Mouse (Mus musculus) megakaryocyte, embryonic 14.5 days (primary cell): ENCODE results near the gene Sox5. TPM values are rescaled to one million over a fixed set of nuclear protein-coding genes. Genes with fewer than 3 reads are reported as not detected.

ENCODE experiments used
- H3K27me3 ChIP-seq: replicated peaks from 2 replicates; pipeline ENCODE3; 2012; ENCODE audit warnings: inconsistent platforms
- H3K36me3 ChIP-seq: replicated peaks from 2 replicates; pipeline ENCODE3; 2012; ENCODE audit warnings: low read length, inconsistent platforms, mixed read lengths
- H3K4me1 ChIP-seq: 2 replicates; pipeline ENCODE4 v1.6.1; 2012; ENCODE audit warnings: inconsistent platforms
- H3K4me3 ChIP-seq: replicated peaks from 2 replicates; pipeline ENCODE3; 2012; ENCODE audit warnings: moderate library complexity, mild to moderate bottlenecking, inconsistent platforms
- H3K9me3 ChIP-seq: 2 replicates; pipeline ENCODE4 v1.6.1; 2012; ENCODE audit warnings: inconsistent platforms
- FLI1 ChIP-seq: IDR thresholded peaks from 2 replicates; pipeline ENCODE4 v1.6.1; 2012; ENCODE audit warnings: low read length, inconsistent platforms, mixed read lengths
- GATA1 ChIP-seq: IDR thresholded peaks from 3 replicates; pipeline ENCODE4 v1.6.1; 2012; ENCODE audit warnings: mixed read lengths, low read length, inconsistent platforms, borderline replicate concordance
- polyA plus RNA-seq: library from polyadenylated mRNA; stranded (reverse); fragments of >175 nt; gene quantifications from 2 replicates; pipeline ENCODE4 v1.2.3, GENCODE M21; 2012; ENCODE audit warnings: low replicate concordance; ENCODE audit not compliant: insufficient read depth

Gene Sox5
- polyA plus RNA-seq, 1 experiment: 0.07 TPM

- peaks cover 23% of the 10 kb centered on the region for H3K4me1 ChIP-seq
- H3K4me3 ChIP-seq: no peak overlapping the region
- peaks cover 5% of the 10 kb centered on the region for H3K9me3 ChIP-seq
- TF ChIP-seq FLI1: no peak
- no peak for TF ChIP-seq GATA1
- no peaks in the 10 kb centered on the region for H3K36me3 ChIP-seq
- H3K27me3 ChIP-seq: peaks cover 3% of the 10 kb centered on the region
Observed at GRCm38 (mm10) chr6:144666617-144667016, 115.2 kb downstream of the Sox5 start.

- H3K27me3 ChIP-seq: peaks cover 6% of the 10 kb centered on the region
- TF ChIP-seq GATA1 (no peak), FLI1 (no peak)
Observed at GRCm38 (mm10) chr6:144664765-144665164, 117.0 kb downstream of the Sox5 start.

GRCm38 (mm10) chr6:144663516-144664074 is 118.2 kb downstream of the Sox5 start:
- Histone ChIP-seq H3K4me3 (no peak overlapping the region), H3K9me3 (peaks cover 5% of the 10 kb centered on the region), H3K36me3 (no peaks in the 10 kb centered on the region), H3K27me3 (peaks cover 9% of the 10 kb centered on the region), H3K4me1 (peaks cover 9% of the 10 kb centered on the region)
- TF ChIP-seq GATA1 (no peak), FLI1 (no peak)

More at GRCm38 (mm10) chr6:144664765-144665164, 117.0 kb downstream of the Sox5 start:
- peaks cover 5% of the 10 kb centered on the region for H3K4me1 ChIP-seq
- no peaks in the 10 kb centered on the region for H3K36me3 ChIP-seq
- H3K4me3 ChIP-seq: no peak overlapping the region
- peaks cover 5% of the 10 kb centered on the region for H3K9me3 ChIP-seq

GRCm38 (mm10) chr6:144659115-144660108 is 122.4 kb downstream of the Sox5 start:
- H3K36me3 ChIP-seq: no peaks in the 10 kb centered on the region
- no peak overlapping the region for H3K4me3 ChIP-seq
- TF ChIP-seq GATA1: no peak
- no peak for TF ChIP-seq FLI1
- H3K4me1 ChIP-seq: peaks cover 6% of the 10 kb centered on the region
- no peaks in the 10 kb centered on the region for H3K9me3 ChIP-seq
- H3K27me3 ChIP-seq: peaks cover 18% of the 10 kb centered on the region

- H3K36me3 ChIP-seq: no peaks in the 10 kb centered on the region
- H3K4me3 ChIP-seq: no peak overlapping the region
- peaks cover 4% of the 10 kb centered on the region; the same call in 1 of the 2 replicates for H3K4me1 ChIP-seq
- H3K9me3 ChIP-seq: no peaks in the 10 kb centered on the region
- peaks cover 13% of the 10 kb centered on the region for H3K27me3 ChIP-seq
- TF ChIP-seq GATA1 (no peak), FLI1 (no peak)
Observed at GRCm38 (mm10) chr6:144652876-144653275, 128.9 kb downstream of the Sox5 start.

- Histone ChIP-seq H3K36me3 (no peaks in the 10 kb centered on the region), H3K4me1 (peaks cover 11% of the 10 kb centered on the region), H3K9me3 (peaks cover 5% of the 10 kb centered on the region), H3K4me3 (no peak overlapping the region), H3K27me3 (peaks cover 13% of the 10 kb centered on the region)
- no peak for TF ChIP-seq GATA1
- TF ChIP-seq FLI1: no peak
Observed at GRCm38 (mm10) chr6:144648896-144649295, 132.9 kb downstream of the Sox5 start.

- Histone ChIP-seq H3K27me3 (peaks cover 13% of the 10 kb centered on the region), H3K36me3 (no peaks in the 10 kb centered on the region), H3K4me1 (peaks cover 11% of the 10 kb centered on the region), H3K4me3 (no peak overlapping the region), H3K9me3 (peaks cover 5% of the 10 kb centered on the region)
- TF ChIP-seq GATA1 (no peak), FLI1 (no peak)
Observed at GRCm38 (mm10) chr6:144648124-144648591, 133.6 kb downstream of the Sox5 start.

- peaks cover 5% of the 10 kb centered on the region for H3K9me3 ChIP-seq
Observed at GRCm38 (mm10) chr6:144646331-144646730, 135.4 kb downstream of the Sox5 start.

GRCm38 (mm10) chr6:144645796-144646195 is 136.0 kb downstream of the Sox5 start:
- TF ChIP-seq FLI1: no peak
- no peak for TF ChIP-seq GATA1
- peaks cover 12% of the 10 kb centered on the region for H3K4me1 ChIP-seq
- H3K36me3 ChIP-seq: no peaks in the 10 kb centered on the region
- peaks cover 12% of the 10 kb centered on the region for H3K27me3 ChIP-seq
- H3K9me3 ChIP-seq: peaks cover 5% of the 10 kb centered on the region
- no peak overlapping the region for H3K4me3 ChIP-seq

More at GRCm38 (mm10) chr6:144646331-144646730, 135.4 kb downstream of the Sox5 start:
- Histone ChIP-seq H3K4me1 (peaks cover 11% of the 10 kb centered on the region), H3K4me3 (no peak overlapping the region), H3K27me3 (peaks cover 14% of the 10 kb centered on the region), H3K36me3 (no peaks in the 10 kb centered on the region)
- TF ChIP-seq FLI1: no peak
- no peak for TF ChIP-seq GATA1

- TF ChIP-seq GATA1: no peak
- no peak for TF ChIP-seq FLI1
- H3K4me1 ChIP-seq: peaks cover 14% of the 10 kb centered on the region
- peaks cover 5% of the 10 kb centered on the region for H3K9me3 ChIP-seq
- peaks cover 12% of the 10 kb centered on the region for H3K27me3 ChIP-seq
- no peak overlapping the region for H3K4me3 ChIP-seq
- H3K36me3 ChIP-seq: no peaks in the 10 kb centered on the region
Observed at GRCm38 (mm10) chr6:144644711-144645110, 137.1 kb downstream of the Sox5 start.

- Histone ChIP-seq H3K36me3 (no peaks in the 10 kb centered on the region), H3K4me1 (peaks cover 14% of the 10 kb centered on the region), H3K9me3 (peaks cover 5% of the 10 kb centered on the region), H3K4me3 (no peak overlapping the region), H3K27me3 (peaks cover 8% of the 10 kb centered on the region)
- no peak for TF ChIP-seq GATA1
- no peak for TF ChIP-seq FLI1
Observed at GRCm38 (mm10) chr6:144643601-144644000, 138.2 kb downstream of the Sox5 start.
